Mouse (Mus musculus) gastrocnemius, adult 2 months (tissue): ENCODE results near the gene Aagab. TPM values are rescaled to one million over a fixed set of nuclear protein-coding genes. Genes with fewer than 3 reads are reported as not detected.

Experiments
- DNase-seq: peaks from one replicate; pipeline ENCODE4 v3.0.0; 2022
- H3K27ac ChIP-seq: fragments of 200-600 bp; 2 replicates; pipeline ENCODE4 v1.8.1; 2022; ENCODE audit warnings: mild to moderate bottlenecking
- H3K4me3 ChIP-seq: fragments of 200-600 bp; 2 replicates; pipeline ENCODE4 v1.8.1; 2022; ENCODE audit warnings: mild to moderate bottlenecking, moderate library complexity
- CTCF ChIP-seq: fragments of 200-600 bp; IDR thresholded peaks from 2 replicates; pipeline ENCODE4 v1.8.1; 2022; ENCODE audit warnings: antibody characterized with exemption, mild to moderate bottlenecking, moderate library complexity
- intact Hi-C: fragments of 180-260 bp; cut with DNase I; formaldehyde crosslinking; loops from one replicate; pipeline ENCODE4 v1.15.1; 2025
- total RNA-seq, 2 experiments: library from RNA; stranded (reverse); gene quantifications; 2 replicates each; pipeline ENCODE4 v1.2.3; 2021

Aagab gene
- total RNA-seq, 2 experiments from 2014 or later: 11.1 to 12.2 TPM

GRCm38 (mm10) chr9:63633334-63633733 lies 30.9 kb downstream of the Aagab start:
- H3K27ac ChIP-seq: no peak overlapping the region
- intact Hi-C loops: loop anchor here (5.0 kb wide), 1 partner anchor 209 kb away; no protein-coding TSS in a partner anchor
- no peak for DNase-seq
- no peak overlapping the region for H3K4me3 ChIP-seq
- no peak for TF ChIP-seq CTCF

GRCm38 (mm10) chr9:63636113-63636512 lies 33.7 kb downstream of the Aagab start:
- H3K27ac ChIP-seq: no peak overlapping the region
- DNase-seq: no peak
- intact Hi-C loops: no loop called here
- H3K4me3 ChIP-seq: no peak overlapping the region
- no peak for TF ChIP-seq CTCF

- Histone ChIP-seq H3K27ac (no peak overlapping the region), H3K4me3 (no peak overlapping the region)
- TF ChIP-seq CTCF: no peak
- intact Hi-C loops: no loop called here
- DNase-seq: no peak
Measured at GRCm38 (mm10) chr9:63641983-63642646, 39.7 kb downstream of the Aagab start.

GRCm38 (mm10) chr9:63644011-63644410 lies 41.6 kb downstream of the Aagab start:
- Histone ChIP-seq H3K27ac (no peak overlapping the region), H3K4me3 (no peak overlapping the region)
- DNase-seq: no peak
- intact Hi-C loops: no loop called here
- no peak for TF ChIP-seq CTCF

GRCm38 (mm10) chr9:63645084-63645483 lies 42.6 kb downstream of the Aagab start:
- no peak for DNase-seq
- no peak for TF ChIP-seq CTCF
- intact Hi-C loops: no loop called here
- Histone ChIP-seq H3K27ac (no peak overlapping the region), H3K4me3 (no peak overlapping the region)

- Histone ChIP-seq H3K4me3 (no peak overlapping the region), H3K27ac (peak overlapping the region; percentile 31; the same call in 1 of the 2 replicates)
- peak; percentile 35 for DNase-seq
- no peak for TF ChIP-seq CTCF
- intact Hi-C loops: no loop called here
Measured at GRCm38 (mm10) chr9:63647581-63648519, 45.4 kb downstream of the Aagab start.

- Histone ChIP-seq H3K27ac (no peak overlapping the region), H3K4me3 (no peak overlapping the region)
- TF ChIP-seq CTCF: no peak
- intact Hi-C loops: no loop called here
- peak; percentile 22 for DNase-seq
Measured at GRCm38 (mm10) chr9:63648520-63648918, 46.1 kb downstream of the Aagab start.

- H3K27ac ChIP-seq: peak overlapping the region; percentile 87
- H3K4me3 ChIP-seq: peak overlapping the region; percentile 16; the same call in 1 of the 2 replicates
- DNase-seq: peak; percentile 57
- intact Hi-C loops: loop anchor here (2.0 kb wide), 1 partner anchor 109 kb away; no protein-coding TSS in a partner anchor
- peak; percentile 62 for TF ChIP-seq CTCF
Measured at GRCm38 (mm10) chr9:63649841-63650545, 47.5 kb downstream of the Aagab start.

GRCm38 (mm10) chr9:63650905-63651304 lies 48.4 kb downstream of the Aagab start:
- H3K4me3 ChIP-seq: no peak overlapping the region; the same call in 1 of the 2 replicates
- intact Hi-C loops: loop anchor here (2.0 kb wide), 1 partner anchor 108 kb away; no protein-coding TSS in a partner anchor
- 0 out of 2 replicates have a peak, but pooled peaks have one; percentile 22 for TF ChIP-seq CTCF
- DNase-seq: peak; percentile 92
- H3K27ac ChIP-seq: peak overlapping the region; percentile 87

GRCm38 (mm10) chr9:63651594-63651993 lies 49.1 kb downstream of the Aagab start:
- intact Hi-C loops: loop anchor here (2.0 kb wide), 1 partner anchor 107 kb away; no protein-coding TSS in a partner anchor

GRCm38 (mm10) chr9:63653666-63654065 lies 51.2 kb downstream of the Aagab start:
- intact Hi-C loops: no loop called here
- DNase-seq: peak; percentile 44
- Histone ChIP-seq H3K4me3 (no peak overlapping the region), H3K27ac (peak overlapping the region; percentile 87)
- no peak for TF ChIP-seq CTCF

More at GRCm38 (mm10) chr9:63651594-63651993, 49.1 kb downstream of the Aagab start:
- TF ChIP-seq CTCF: no peak
- Histone ChIP-seq H3K4me3 (no peak overlapping the region; the same call in 1 of the 2 replicates), H3K27ac (peak overlapping the region; percentile 87)
- peak; percentile 76 for DNase-seq

- Histone ChIP-seq H3K4me3 (no peak overlapping the region), H3K27ac (0 out of 2 replicates have a peak overlapping the region, but pooled peaks have one; percentile 87)
- intact Hi-C loops: no loop called here
- peak; percentile 37 for DNase-seq
- TF ChIP-seq CTCF: no peak
Measured at GRCm38 (mm10) chr9:63654575-63654974, 52.1 kb downstream of the Aagab start.
